Mouse (Mus musculus) MEL (cell line): ENCODE measurements around the gene Rplp0. TPM values are rescaled to one million over a fixed set of nuclear protein-coding genes. Genes with fewer than 3 reads are reported as not detected.

Experiments
- DNase-seq: peaks from one replicate; pipeline ENCODE4 v3.0.0; 2011; ENCODE audit warnings: low read depth, low spot score
- H3K27ac ChIP-seq: 2 replicates; pipeline ENCODE4 v1.5.1; 2012; ENCODE audit warnings: low read depth, mild to moderate bottlenecking, control low read depth, low read length, moderate library complexity; ENCODE audit not compliant: control insufficient read depth
- H3K27me3 ChIP-seq, 2 experiments: fragments of 150-350 bp in 1 of 2; sonication (generic) in 1 of 2; 2 replicates each; pipeline ENCODE4 v1.6.1; 2012; ENCODE audit warnings: low read length in 2 of 2, mild to moderate bottlenecking in 2 of 2, improper control_type of control experiment in 1 of 2, moderate library complexity in 1 of 2; ENCODE audit not compliant: insufficient read depth in 2 of 2, control insufficient read depth in 1 of 2
- H3K36me3 ChIP-seq, 2 experiments: 2 replicates each; pipeline ENCODE4 v1.6.1; 2012 to 2014; ENCODE audit warnings: low read length in 2 of 2, improper control_type of control experiment in 1 of 2, inconsistent platforms in 1 of 2, mild to moderate bottlenecking in 1 of 2; ENCODE audit not compliant: insufficient read depth in 2 of 2, control insufficient read depth in 1 of 2
- H3K4me1 ChIP-seq, 2 experiments: fragments of 150-350 bp in 1 of 2; sonication (generic) in 1 of 2; 2 replicates each; pipeline ENCODE4 v1.6.1; 2012; ENCODE audit warnings: low read length in 2 of 2, improper control_type of control experiment in 1 of 2, mild to moderate bottlenecking in 1 of 2; ENCODE audit not compliant: insufficient read depth in 2 of 2, control insufficient read depth in 1 of 2
- H3K4me3 ChIP-seq, 2 experiments: fragments of 150-350 bp in 1 of 2; sonication (generic) in 1 of 2; 2 replicates each; pipeline ENCODE4 v1.5.1; 2012; ENCODE audit warnings: low read depth in 2 of 2, low read length in 2 of 2, mild to moderate bottlenecking in 2 of 2, moderate library complexity in 2 of 2, control low read depth in 1 of 2, improper control_type of control experiment in 1 of 2; ENCODE audit not compliant: control insufficient read depth in 1 of 2, insufficient read depth in 1 of 2
- H3K79me2 ChIP-seq: 2 replicates; pipeline ENCODE4 v1.6.1; 2012; ENCODE audit warnings: mild to moderate bottlenecking, low read length, moderate library complexity; ENCODE audit not compliant: control insufficient read depth, poor library complexity, insufficient read depth
- H3K9ac ChIP-seq: 2 replicates; pipeline ENCODE4 v1.6.1; 2012; ENCODE audit warnings: low read depth, mild to moderate bottlenecking, control low read depth, low read length, moderate library complexity; ENCODE audit not compliant: control insufficient read depth, poor library complexity, severe bottlenecking
- H3K9me3 ChIP-seq: fragments of 150-350 bp; sonication (generic); replicated peaks from 2 replicates; pipeline ENCODE4 v1.6.1; 2012; ENCODE audit warnings: mild to moderate bottlenecking, low read length, improper control_type of control experiment, moderate library complexity; ENCODE audit not compliant: insufficient read depth
- BHLHE40 ChIP-seq: IDR thresholded peaks from 2 replicates; pipeline ENCODE4 v1.6.1; 2012; ENCODE audit warnings: low read depth, mild to moderate bottlenecking, inconsistent platforms, low read length, improper control_type of control experiment, borderline replicate concordance
- CHD1 ChIP-seq: IDR thresholded peaks from 2 replicates; pipeline ENCODE4 v1.6.1; 2012; ENCODE audit warnings: low read depth, mild to moderate bottlenecking, inconsistent platforms, low read length, improper control_type of control experiment
- CHD2 ChIP-seq: IDR thresholded peaks from 2 replicates; pipeline ENCODE4 v1.6.1; 2011; ENCODE audit warnings: low read length, improper control_type of control experiment
- ELF1 ChIP-seq: IDR thresholded peaks from 2 replicates; pipeline ENCODE4 v1.6.1; 2014; ENCODE audit warnings: low read depth, mild to moderate bottlenecking, inconsistent platforms, low read length, improper control_type of control experiment, moderate library complexity
- ETS1 ChIP-seq: IDR thresholded peaks from 2 replicates; pipeline ENCODE4 v1.6.1; 2012; ENCODE audit warnings: low read depth, mild to moderate bottlenecking, inconsistent platforms, low read length, improper control_type of control experiment, moderate library complexity
- HCFC1 ChIP-seq: IDR thresholded peaks from 2 replicates; pipeline ENCODE4 v1.6.1; 2012; ENCODE audit warnings: low read depth, mild to moderate bottlenecking, inconsistent platforms, low read length, improper control_type of control experiment, moderate library complexity
- KAT2A ChIP-seq: conservative IDR thresholded peaks from 2 replicates; pipeline ENCODE4 v1.6.1; 2012; ENCODE audit warnings: low read depth, low read length, improper control_type of control experiment, inconsistent platforms
- MAZ ChIP-seq: IDR thresholded peaks from 2 replicates; pipeline ENCODE4 v1.6.1; 2012; ENCODE audit warnings: low read depth, mild to moderate bottlenecking, inconsistent platforms, low read length, improper control_type of control experiment
- MEF2A ChIP-seq: IDR thresholded peaks from 2 replicates; pipeline ENCODE4 v1.6.1; 2014; ENCODE audit warnings: low read depth, mild to moderate bottlenecking, inconsistent platforms, low read length, improper control_type of control experiment; ENCODE audit not compliant: poor library complexity, insufficient replicate concordance, severe bottlenecking; ENCODE audit errors: extremely low read depth
- MXI1 ChIP-seq: IDR thresholded peaks from 2 replicates; pipeline ENCODE4 v1.6.1; 2011; ENCODE audit warnings: mild to moderate bottlenecking, low read depth, low read length, improper control_type of control experiment
- NELFE ChIP-seq: IDR thresholded peaks from 2 replicates; pipeline ENCODE4 v1.6.1; 2011; ENCODE audit warnings: low read depth, low read length, improper control_type of control experiment
- NRF1 ChIP-seq: IDR thresholded peaks from 2 replicates; pipeline ENCODE4 v1.6.1; 2014; ENCODE audit warnings: low read depth, mild to moderate bottlenecking, inconsistent platforms, low read length, improper control_type of control experiment, moderate library complexity; ENCODE audit not compliant: poor library complexity, insufficient read depth, severe bottlenecking
- POLR2AphosphoS2 ChIP-seq: IDR thresholded peaks from 2 replicates; pipeline ENCODE4 v1.6.1; 2011; ENCODE audit warnings: low read length, improper control_type of control experiment
- SIN3A ChIP-seq: IDR thresholded peaks from 2 replicates; pipeline ENCODE4 v1.6.1; 2012; ENCODE audit warnings: low read length, improper control_type of control experiment, inconsistent platforms
- SMC3 ChIP-seq: IDR thresholded peaks from 2 replicates; pipeline ENCODE4 v1.6.1; 2011; ENCODE audit warnings: low read depth, low read length, improper control_type of control experiment
- USF2 ChIP-seq, 2 experiments: IDR thresholded peaks; 2 replicates each; pipeline ENCODE4 v1.6.1; 2011 to 2012; ENCODE audit warnings: improper control_type of control experiment in 2 of 2, low read length in 2 of 2, borderline replicate concordance in 1 of 2, inconsistent platforms in 1 of 2, low read depth in 1 of 2, mild to moderate bottlenecking in 1 of 2; ENCODE audit not compliant: insufficient read depth in 1 of 2
- ZC3H11A ChIP-seq: IDR thresholded peaks from 2 replicates; pipeline ENCODE4 v1.6.1; 2012; ENCODE audit warnings: low read depth, mild to moderate bottlenecking, inconsistent platforms, low read length, improper control_type of control experiment
- ZNF384 ChIP-seq: IDR thresholded peaks from 2 replicates; pipeline ENCODE4 v1.6.1; 2012; ENCODE audit warnings: low read depth, mild to moderate bottlenecking, inconsistent platforms, low read length, improper control_type of control experiment
- polyA plus RNA-seq, 2 experiments: library from polyadenylated mRNA; stranded (reverse) in 1 of 2; unstranded in 1 of 2; fragments of >175 nt in 1 of 2; fragments of >200 nt in 1 of 2; gene quantifications; 2 replicates each; pipeline versions ENCODE4 v1.2.1 to v1.2.4; 2012; ENCODE audit warnings: low replicate concordance in 2 of 2, low read depth in 1 of 2; ENCODE audit not compliant: insufficient read length in 2 of 2, insufficient read depth in 1 of 2, missing spikeins in 1 of 2
- total RNA-seq: library from RNA; depleted of rRNA; stranded (reverse); fragments of 300-350 nt; gene quantifications from 2 replicates; pipeline ENCODE4 v1.2.3, GENCODE M21; 2012

The Rplp0 gene
- total and polyA plus RNA-seq, 3 experiments: 3,028 to 4,164 (median 3,294) TPM

DNA sequence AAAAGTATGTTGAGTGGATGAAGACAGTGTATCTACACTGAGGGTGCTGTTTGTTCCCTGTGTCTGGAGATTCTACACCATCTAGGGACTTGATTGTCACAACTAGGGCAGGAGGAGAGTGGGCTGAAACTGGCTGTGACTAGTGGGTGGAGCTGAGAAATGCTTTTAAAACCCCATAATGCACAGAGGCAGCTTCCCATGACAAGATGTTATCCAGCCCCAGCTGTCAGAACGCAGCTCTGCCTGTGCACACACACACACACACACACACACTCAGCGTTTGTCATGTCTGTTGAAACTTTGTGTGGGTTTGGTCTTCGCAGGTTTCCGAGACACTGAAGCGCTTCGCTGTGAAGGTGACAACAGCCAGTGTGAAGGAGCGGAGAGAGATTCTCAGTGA, 11.8 kb downstream of the Rplp0 start:
- no peaks in the 10 kb centered on the region for H3K27me3 ChIP-seq
- TF ChIP-seq ELF1: no peak
- TF ChIP-seq MAZ: no peak
- no peak for TF ChIP-seq CHD2
- no peak for TF ChIP-seq HCFC1
- no peak for TF ChIP-seq KAT2A
- TF ChIP-seq, all 39 proteins: peak for 0
- peaks cover 0 to 2% of the 10 kb centered on the region in 2 experiments; a peak in 2 of 4 replicates for H3K4me1 ChIP-seq
- H3K9me3 ChIP-seq: no peaks in the 10 kb centered on the region
- DNase-seq: no peak
- no peak overlapping the region for H3K9ac ChIP-seq
- H3K79me2 ChIP-seq: peaks cover 33% of the 10 kb centered on the region
- H3K4me3 ChIP-seq: no peak overlapping the region
- H3K36me3 ChIP-seq: peaks cover 5 to 9% of the 10 kb centered on the region in 2 experiments
- H3K27ac ChIP-seq: no peak overlapping the region

DNA sequence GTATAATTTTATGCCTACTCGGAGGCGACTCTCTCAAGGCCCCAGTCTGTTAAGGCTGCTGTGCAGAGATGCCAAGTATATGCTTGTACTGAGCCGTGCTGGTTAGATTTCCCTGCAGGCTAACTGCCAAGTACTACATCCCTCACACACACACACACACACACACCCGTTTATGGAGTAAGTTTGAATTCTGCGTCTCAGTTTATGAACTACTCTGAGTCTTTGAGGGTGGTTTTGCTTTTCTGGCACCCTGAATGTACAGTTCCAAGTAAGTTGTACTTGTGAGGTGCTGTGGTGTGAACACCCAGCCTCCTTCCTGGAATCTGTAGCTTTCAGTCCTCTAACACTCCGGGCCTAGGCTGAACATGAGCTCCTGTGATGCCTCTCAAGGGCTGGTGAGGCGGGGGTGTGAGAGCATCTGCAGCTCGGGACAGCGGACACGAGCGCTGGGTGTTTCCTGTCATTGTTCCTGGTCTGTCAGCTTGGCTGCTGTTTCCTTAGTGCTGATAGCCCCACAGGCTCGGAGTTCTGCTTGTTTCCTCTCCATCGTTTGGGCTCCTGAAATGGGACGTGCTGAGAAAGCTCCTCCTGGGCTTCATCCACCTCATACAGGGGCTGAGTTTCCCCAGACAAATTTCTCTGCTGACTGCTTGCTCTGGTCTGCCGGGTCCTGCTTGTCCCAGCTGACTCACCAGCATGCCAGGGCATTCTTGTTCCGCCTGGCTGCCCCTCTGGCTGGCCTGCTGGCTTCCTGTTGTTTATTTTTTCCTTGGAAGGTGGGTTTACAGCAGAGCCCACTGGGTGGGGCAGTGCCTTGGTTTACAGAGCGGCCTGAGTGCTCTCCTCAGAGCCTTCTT, 13.6 kb downstream of the Rplp0 start:
- TF ChIP-seq KAT2A (no peak), POLR2AphosphoS2 (no peak), BHLHE40 (no peak), USF2 (IDR thresholded peaks at IDR 0.05; ENCODE audit: borderline replicate concordance in 1 of 2, insufficient read depth in 1 of 2, low read depth in 1 of 2, low read length in 2 of 2) (no peak), MAZ (no peak), SIN3A (no peak), NRF1 (no peak), NELFE (no peak), HCFC1 (no peak), MXI1 (no peak), CHD1 (no peak), ZC3H11A (no peak), ETS1 (no peak), ELF1 (no peak), MEF2A (no peak), ZNF384 (no peak), SMC3 (no peak), CHD2 (no peak)
- TF ChIP-seq, all 39 proteins: peak for 0
- Histone ChIP-seq H3K36me3 (peaks cover 0 to 7% of the 10 kb centered on the region in 2 experiments; a peak in 2 of 4 replicates), H3K4me3 (no peak overlapping the region), H3K27ac (no peak overlapping the region), H3K27me3 (no peaks in the 10 kb centered on the region), H3K9me3 (no peaks in the 10 kb centered on the region), H3K79me2 (peaks cover 17% of the 10 kb centered on the region), H3K4me1 (no peaks in the 10 kb centered on the region), H3K9ac (no peak overlapping the region)
- no peak for DNase-seq
